Mouse (Mus musculus) layer of hippocampus, postnatal 25 days (tissue): ENCODE results near the gene Rsbn1l. TPM values are rescaled to one million over a fixed set of nuclear protein-coding genes. Genes with fewer than 3 reads are reported as not detected.

Source experiments
- DNase-seq, 2 experiments: peaks; one replicate each; pipeline ENCODE4 v3.0.0; 2022; ENCODE audit warnings: mixed read lengths in 2 of 2, low spot score in 1 of 2; ENCODE audit errors: extremely low spot score in 1 of 2
- total RNA-seq, 2 experiments: library from RNA; stranded (reverse); gene quantifications; 2 replicates each; pipeline ENCODE4 v1.2.3; 2021

Gene Rsbn1l
- 10 to 100 TPM; 14.9 to 18.5 TPM for total RNA-seq

DNA sequence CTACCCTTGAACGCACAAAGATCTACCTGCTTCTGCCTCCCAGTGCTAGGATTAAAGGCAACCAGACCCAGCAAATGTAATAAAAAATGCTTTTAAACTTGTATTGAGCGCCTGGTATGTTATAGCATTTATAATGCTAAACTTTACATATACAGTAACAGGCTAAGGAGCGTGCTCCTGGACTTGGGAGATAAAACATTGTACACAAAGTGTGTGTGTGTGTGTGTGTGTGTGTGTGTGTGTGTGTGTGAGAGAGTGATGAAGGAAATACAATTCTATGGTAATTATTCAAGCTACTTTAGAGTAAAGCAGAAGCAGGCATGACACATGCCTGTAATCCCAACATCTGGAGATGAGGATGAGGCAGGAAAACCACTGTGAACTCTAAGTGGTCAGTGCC is at the start of gene Rsbn1l:
TSS of gene Rsbn1l (minus strand) at position 101 of the 400 bp plus-strand sequence.
- no peak for DNase-seq

DNA sequence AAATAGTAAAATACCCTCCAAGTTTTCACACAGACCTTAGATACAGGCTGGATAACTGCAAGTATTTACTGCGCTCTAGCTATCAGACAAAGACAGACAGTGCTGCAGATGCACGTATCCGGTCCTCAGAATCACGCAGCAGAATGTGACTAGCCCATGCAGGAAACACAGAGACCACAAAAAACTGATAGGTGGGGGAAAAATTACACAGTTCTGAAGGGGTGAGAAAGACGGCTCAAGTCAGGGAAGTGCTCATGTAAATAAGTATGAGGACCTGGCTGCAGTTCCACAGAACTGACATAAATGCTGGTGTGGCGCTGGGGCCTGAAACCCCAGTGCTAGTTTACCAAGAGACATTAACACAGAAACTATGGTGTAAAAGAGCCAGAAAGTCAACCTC is 46.5 kb upstream of the Rsbn1l start:
- no peak for DNase-seq

DNA sequence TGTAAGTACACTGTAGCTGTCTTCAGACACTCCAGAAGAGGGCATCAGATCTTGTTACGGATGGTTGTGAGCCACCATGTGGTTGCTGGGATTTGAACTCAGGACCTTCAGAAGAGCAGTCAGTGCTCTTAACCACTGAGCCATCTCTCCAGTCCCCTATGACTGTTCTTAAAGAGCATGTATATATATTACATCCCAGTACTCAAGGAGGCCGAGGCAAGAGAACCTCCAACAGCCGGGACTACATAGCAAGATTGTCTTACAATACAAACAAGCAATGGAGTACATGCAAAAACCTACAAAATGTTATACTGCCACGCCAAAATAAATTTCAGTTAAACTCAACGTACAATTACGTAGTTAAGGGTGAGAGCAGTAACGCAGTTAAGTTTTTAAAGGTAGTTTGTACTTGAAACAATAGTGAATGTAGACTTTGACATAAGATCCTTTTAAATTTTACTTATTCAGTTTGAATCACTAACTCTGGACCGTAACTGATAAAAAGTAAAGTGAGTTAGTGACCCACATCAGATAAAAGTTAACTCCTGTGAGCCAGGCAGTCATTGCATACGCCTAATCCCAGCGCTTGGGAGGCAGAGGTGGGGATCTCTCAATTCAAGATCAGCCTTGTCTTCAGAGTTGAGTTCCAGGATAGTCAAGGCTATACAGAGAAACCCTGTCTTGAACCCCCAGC is 45.6 kb upstream of the Rsbn1l start:
- DNase-seq, result no peak

DNA sequence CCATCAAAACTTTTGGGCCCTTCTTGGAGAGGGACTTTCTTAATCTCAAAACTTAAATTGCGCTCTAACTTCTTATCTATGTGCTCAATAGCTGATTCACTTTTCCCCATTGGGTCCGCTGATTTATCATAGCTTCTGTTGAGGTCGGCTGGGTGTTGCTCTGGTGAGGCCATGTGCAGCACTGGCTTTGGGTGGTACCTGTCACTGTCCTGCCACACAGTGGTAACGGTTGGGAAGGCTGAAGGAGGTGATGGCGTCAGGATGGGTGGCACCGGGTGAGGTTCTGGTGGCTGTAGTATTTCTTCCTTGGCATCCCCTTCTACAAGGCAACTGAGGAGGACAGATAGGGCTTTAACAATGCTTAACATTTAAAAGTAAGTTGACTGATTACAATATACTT is 42.2 kb upstream of the Rsbn1l start:
- DNase-seq, result no peak

DNA sequence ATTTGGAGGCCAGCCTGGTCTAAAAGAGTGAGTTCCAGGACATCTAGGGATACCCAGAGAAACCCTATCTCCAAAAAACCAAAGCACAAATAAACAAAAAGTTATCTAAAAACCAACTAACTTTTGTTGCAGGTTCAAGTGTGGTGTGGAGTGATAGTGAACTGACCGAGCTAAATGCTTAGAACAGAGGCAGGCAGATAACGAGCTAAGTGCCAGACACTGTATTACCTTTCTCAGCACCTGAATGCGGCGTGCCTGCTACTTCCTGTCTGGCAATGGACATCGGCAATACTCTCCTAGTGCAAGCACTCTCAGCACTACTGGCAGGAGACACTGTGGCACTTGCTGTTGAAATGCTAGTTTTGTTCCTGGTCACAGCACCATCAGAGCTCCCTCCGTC is 41.4 kb upstream of the Rsbn1l start:
- no peak for DNase-seq

DNA sequence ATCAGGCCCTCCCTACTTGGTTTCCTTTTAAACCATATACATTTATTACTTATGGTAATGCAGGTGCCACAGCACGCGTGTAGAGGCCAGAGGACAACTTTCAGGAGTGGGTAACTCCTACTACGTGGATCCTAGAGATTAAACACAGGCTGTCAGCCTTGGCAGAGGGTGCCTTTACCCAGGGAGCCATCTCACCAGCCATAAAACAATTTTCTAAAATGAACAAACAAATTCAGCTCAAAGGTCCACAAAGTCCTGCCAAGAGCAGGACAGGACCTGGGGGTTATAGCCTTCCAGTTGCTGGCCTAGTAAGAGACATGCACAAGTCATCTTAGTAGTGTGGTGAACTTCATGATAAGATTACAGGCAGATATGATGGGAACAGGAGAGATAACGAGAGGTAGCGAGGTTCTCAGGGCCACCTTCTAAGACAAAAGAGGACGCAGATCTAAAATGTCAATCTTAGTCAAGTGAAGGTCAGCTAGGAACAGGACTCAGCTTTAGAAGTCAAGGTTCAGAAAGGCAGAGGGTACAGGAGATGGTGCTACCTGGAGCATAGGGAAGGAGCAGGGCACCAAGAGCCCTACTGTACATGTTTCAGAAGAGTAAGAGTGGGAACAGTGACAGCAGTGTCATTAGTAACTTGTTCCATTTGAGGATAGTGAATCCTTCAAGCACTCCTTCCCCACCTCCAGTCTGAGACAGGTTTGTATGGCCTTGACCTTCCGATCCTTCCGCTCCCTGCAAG is 34.0 kb upstream of the Rsbn1l start:
- no peak for DNase-seq

DNA sequence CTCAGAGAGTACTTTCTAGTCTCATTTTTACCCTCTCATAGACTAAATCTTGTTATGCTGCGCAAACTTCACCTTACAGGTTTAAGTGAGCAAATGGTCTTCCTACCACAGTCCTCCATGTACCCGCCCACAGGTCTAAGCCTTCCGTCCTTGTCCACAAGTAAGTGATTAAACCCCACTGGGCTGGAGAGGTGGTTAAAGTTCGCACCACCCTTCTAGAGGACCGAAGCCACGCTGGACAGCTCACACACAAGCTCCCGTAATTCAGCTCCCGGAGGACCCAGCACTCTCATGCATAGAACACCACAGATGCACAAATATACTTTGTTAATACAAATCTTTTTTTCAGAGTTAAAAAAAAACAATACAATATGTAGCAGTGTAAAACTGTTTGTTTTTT is 30.1 kb upstream of the Rsbn1l start:
- no peak for DNase-seq

DNA sequence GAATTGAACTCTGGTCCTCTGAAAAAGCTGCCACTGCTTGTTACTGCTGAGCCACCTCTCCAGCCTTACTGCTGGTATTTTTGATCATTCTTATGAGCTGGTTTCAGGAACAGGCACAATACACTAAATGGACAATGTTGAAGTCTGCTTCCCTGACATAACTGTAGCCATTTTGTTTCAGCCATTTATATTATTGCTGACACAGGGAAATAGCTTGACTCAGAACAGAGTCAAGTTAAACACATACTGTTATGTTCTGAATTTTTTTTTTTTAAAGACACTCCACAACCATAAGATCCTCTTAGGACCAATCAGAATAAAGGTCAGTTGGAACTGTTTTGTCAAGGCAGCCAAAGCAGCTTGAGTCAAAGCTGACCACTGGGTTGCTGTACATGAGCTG is 27.3 kb upstream of the Rsbn1l start:
- no peak for DNase-seq

DNA sequence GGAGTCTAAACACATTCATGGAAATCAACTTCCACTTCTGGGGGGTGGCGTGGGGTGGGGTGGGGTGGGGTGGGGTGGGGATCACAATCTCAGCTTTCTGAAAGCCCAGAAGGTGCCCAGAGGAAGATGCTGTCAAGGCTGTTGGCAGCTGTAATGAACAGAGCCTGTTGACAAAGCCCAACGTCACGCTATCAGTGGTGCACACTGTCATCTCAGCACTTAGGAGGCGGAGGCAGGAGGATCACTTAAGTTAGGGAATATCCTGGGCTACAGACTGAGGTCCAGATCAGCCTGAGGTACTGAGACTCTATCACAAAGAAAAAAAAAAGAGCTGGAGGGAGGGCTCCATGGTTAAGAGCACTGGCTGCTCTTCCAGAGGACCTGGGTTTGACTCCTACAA is 18.5 kb upstream of the Rsbn1l start:
- no peak for DNase-seq

DNA sequence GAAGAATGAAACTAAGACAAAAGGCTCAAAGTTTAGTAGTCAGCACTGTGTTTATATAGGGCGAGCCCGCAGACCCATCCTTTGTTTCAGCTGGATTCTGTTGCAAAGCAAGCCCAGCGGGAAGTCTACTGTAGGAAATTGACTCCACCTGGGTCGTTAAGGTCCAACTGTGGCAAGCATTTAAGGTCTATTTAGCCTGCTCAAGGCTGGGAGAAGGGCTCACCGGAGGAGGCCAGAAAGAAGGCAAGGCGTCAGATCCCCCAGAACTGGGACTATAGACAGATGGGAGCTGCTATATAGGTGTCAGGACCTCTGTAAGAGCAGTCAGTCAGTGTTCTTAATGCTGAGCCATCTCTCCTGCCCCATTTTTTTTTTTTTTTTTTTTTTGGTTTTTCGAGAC is 17.8 kb upstream of the Rsbn1l start:
- no peak for DNase-seq

DNA sequence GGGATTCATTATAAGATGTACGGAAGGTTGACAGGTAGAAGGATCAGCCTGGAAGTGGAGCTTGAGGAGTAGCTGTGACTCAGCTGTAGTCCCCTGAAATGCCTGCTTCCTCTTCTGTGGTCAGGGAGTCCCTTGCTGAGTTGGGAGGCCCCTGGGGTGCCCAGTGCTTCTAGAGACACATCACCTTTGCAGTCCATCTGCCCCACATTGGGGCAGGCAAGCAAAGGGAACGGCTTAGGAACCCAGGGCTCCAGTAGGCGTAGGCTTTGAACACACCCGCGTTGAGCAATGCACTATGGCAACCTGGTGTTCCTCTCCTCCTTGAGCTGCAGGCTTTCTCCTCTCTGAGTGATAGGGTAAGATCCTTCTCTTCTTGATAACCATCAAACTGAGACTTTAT is 16.9 kb upstream of the Rsbn1l start:
- DNase-seq, result no peak

DNA sequence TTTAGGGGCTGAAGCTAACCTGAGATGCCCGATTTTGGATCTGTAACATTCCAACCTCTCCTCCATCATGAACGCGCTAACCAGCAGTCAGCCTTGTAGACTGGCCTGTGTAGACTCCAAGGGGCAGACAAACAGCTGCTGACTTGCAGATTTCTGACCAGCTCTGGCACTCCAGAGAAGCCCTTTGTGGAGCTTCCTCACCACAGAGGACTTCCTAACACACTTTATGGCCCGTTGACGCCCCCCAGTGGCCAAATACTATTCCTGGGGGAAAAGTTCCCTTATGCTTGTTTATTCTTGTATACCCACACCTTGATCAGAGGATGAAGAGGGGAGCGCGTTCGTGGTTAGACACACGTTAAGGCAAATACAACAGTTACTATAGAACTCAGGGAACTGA is 12.8 kb upstream of the Rsbn1l start:
- peak in 1 of 2 experiments; percentile 64 for DNase-seq

DNA sequence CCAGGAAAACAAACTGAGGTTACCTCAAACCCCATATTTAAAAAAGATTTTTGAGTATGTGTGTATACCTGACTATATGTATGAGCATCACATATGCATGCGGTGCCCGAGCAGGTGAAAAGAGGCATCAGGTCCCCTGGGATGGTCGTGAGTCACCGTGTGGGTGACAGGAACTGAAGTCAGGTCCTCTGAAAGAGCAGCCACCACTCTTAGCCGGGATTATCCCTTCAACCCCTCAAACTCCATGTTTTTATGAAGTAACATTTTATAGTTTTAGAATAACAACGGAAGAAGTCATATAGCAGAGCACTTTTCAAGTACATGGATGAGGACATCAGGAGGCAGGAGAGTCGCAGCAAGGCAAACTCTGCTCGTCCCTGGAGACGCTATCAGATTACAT is 12.3 kb upstream of the Rsbn1l start:
- DNase-seq, result no peak

DNA sequence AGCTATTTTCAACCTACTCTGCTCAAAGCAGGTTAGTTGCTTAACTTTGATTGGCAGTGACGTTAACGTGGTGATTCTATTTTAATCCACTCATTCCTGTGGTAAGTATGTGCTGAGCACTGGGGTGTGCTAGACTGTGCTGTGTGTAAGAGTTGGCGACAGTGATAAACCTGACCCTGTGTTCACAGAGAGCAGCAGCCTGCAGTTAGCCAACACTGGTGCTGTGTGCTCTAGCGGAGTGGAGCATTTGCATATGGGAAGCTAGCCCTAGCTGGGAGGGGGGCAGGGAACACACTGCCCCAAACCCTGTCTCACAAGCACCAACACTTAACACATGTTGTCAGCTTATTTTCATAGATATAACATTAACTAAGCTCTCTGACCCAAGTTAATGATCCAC is 11.7 kb upstream of the Rsbn1l start:
- DNase-seq, result no peak

DNA sequence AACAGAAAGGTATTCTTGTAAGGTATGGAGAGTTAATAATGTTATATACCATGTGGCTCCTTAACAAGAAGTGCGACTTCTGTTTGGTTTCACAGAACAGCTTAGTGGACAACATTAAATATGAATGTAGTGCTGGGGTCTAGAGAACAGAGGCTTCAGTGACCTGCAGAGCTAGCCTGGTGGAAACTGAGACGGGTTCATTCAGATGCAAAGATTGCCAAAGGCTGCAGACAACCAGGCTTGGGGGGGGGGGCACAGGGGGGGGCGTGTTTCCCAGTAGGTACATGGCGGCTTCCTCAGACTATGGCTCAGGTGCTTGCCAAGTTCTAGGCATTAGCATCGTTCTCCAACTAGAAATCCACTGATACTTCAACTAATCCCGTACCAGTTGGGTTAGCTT is 8.2 kb upstream of the Rsbn1l start:
- DNase-seq, result no peak

DNA sequence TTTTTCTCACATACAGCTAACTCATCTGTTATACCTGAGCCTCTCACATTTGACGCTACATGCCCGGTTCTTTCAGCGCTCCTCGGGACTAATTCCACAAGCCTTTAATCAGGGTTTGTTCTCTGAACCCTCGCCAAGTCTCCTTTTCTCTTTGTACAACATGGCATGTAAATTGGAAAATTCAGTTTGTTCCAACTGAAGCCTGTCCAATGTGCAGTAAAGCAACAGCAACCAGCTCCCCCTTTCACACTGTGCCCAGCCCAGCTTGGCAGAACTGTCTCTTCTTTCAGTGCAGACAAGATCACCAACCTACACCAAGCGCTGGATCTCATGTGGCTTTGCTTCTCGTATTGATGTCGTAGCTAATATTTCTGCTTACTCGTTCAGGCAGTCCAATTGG is 7.1 kb upstream of the Rsbn1l start:
- DNase-seq, result no peak

DNA sequence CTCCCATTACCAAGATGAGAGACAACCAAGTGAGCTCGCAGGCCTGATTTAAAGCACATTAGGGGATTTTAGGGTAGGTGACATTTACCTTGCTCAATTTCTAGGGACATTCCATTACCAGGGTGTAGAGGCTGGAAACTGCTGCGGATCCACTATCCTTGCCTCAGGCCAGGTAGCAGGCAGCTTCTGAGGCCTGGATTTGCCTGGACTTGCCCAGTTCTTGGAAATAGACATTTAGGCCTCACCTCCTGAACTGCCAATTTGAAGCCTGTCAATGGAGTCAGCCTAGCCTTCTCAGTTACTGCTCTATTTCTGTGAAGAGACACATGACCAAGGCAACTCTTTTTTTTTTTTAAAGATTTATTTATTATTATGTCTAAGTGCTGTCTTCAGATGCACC is 4.7 kb upstream of the Rsbn1l start:
- DNase-seq, result no peak

DNA sequence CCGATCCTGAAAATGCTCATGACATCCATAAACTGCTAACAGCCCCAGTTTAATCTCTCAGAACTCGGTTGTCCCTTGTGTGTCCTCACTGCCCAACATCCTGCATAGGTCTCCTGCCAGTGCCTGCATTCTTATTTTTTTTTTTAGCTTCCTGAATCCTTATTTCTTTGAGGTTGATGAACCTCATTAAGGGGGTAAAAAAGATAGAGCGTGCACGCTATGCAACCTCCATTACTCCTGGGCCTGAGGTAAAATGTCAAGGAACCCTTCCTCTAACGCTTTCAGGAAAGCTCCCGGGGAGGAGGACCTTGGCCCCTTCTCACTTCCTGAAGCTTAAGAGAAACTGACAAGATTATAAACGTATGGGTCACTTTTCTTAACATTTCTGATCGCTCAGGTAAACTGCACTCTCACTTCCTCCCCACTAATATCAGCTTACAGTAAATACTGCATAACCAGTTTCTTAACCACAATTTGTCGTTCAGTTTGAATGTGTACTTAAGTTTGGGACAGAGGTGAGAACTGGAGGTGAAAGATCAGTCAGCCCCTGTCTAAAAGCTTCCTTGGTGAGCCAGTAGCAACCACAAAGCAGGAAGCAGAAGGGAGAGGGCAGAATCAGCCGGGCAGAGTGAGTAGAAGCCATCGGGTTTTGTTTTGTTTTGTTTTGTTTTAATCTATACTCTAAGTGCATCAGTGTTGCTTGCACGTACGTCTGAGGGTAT is 923 bp downstream of the Rsbn1l start:
- no peak for DNase-seq

DNA sequence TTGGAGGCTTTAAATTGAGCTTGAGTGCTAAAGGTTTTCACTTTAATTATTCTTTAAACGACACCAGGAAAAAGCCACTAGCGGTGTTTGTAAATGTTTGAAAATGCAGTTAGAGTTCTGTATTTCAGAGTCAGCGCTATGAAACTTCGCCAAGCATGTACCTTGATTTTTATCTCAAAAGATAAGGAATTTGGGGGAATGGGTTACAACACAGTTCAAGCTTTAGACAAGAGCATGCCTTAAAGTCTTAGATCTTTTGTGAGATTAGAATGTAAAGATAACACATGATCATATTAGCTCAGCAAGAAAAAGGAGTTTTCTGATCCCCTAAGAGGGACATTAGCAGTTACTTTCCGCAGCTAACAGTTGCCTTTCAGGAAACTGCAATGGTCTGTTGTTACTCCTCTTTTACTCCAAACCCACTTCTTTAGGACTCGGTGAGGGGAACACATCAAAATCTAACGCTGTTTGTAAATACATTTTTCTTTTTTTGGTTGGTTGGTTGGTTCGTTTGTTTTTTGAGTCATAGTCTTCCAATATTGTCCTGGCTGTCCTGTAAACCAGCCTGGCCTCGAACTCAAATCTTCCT is 3.8 kb downstream of the Rsbn1l start:
- DNase-seq, result no peak

DNA sequence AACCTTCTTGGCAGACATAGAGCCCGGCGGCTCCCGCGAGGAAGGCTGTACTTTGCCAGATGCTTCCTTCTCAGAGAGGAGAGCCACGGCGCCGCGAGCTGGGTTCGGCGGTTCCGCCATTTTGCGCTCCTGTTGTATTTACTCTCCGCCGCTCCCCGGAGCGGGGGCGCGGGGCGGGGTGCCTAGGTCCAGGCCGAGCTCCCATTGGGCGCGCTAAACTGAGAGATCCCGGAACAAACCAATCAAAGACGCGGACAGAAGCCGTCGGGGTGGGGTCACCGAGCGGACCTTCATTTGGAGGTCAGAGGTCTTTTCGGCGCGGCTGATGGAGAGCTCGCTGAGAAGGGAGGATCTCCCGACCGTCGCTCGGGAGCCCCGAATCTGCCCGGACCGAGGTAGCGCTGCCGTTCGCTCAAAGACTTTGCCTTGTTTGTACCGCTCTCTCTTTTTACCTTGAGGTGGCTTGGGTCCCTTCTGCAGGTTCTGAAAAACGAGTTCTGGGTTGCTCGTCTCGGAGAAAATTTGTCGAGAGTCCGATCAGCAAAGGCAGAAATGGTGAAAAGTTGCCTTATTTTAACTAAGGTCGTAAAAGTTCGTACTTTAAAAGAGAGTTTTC is 4.4 kb downstream of the Rsbn1l start:
- DNase-seq, result peak; percentile 83 to 94
